Comparison of ENCODE assay signal across 8 mouse cellular contexts in the genomic region with DNA sequence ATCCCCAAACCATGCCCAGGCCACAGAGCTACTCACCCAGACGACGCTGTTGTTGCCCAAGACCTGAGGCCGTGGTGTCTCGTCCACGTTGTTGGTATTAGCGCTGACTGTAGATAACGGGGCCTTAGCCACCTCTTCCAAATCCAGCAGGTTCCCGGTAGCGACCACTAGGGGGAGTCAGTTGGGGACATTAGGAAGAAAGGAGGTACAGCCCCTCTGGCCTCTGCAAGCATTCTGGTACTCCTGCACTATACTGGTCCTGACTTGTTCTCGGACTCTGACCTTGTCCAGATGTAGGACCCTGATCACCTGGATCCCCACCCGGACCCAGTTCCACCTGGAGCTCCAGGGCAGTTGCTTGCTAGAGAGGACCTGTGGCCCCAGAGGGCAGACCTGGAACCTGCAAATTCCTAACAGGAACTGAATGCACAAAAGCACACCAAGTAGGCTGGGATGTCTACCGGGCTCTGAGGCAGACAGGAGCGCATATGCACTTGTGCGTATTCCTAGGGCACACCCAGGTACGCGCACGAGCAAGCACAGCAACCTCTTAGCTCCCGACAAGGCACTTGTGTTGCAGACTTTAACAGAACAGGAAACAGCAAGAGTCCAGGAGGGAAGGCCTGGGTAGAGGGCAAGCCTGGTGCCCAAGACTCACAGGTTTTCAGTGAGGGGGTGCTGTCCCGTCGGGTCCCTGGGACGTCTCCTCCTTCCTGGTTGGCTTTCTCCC. TPM values are rescaled to one million over a fixed set of nuclear protein-coding genes. Genes with fewer than 3 reads are reported as not detected.
DNase-seq lines count a peak whose midpoint lies in the region; ATAC-seq and TF ChIP-seq lines count a peak whose summit lies in the region.

No protein-coding gene starts in this region.

- H3K4me2 ChIP-seq in intestine, embryonic 16.5 days (ENCODE audit: low read depth, low read length), result no peak overlapping the region
- no peak overlapping the region for H3K4me2 ChIP-seq in stomach, embryonic 14.5 days (replicated peaks; ENCODE audit: low read depth, low read length)

- H3K4me3 ChIP-seq in lung, adult 2 months (replicated peaks; ENCODE audit: extremely low read depth, low read depth, low read length), result no peak overlapping the region
- no peak overlapping the region for H3K4me3 ChIP-seq in intestine, embryonic 16.5 days (ENCODE audit: low read length)
- no peak overlapping the region for H3K4me3 ChIP-seq in stomach, embryonic 14.5 days (ENCODE audit: low read depth, low read length)

- H3K9ac ChIP-seq in intestine, embryonic 16.5 days (ENCODE audit: low read depth, low read length), result no peak overlapping the region
- no peak overlapping the region for H3K9ac ChIP-seq in stomach, embryonic 14.5 days (replicated peaks; ENCODE audit: low read depth, low read length)

- 0 out of 2 replicates have a peak, but pooled peaks cover 2% of the 10 kb centered on the region for H3K36me3 ChIP-seq in intestine, embryonic 16.5 days (ENCODE audit: control insufficient read depth, insufficient read depth, low read length)
- H3K36me3 ChIP-seq in stomach, embryonic 14.5 days (ENCODE audit: control insufficient read depth, insufficient read depth, low read length), result peaks cover 11% of the 10 kb centered on the region; the same call in 1 of the 2 replicates

- TF ChIP-seq POLR2A in lung, adult 2 months (IDR thresholded peaks at IDR 0.05; ENCODE audit: borderline replicate concordance, extremely low read depth, low read depth, low read length), result no peak

- no peak overlapping the region for H3K27ac ChIP-seq in intestine, embryonic 16.5 days (ENCODE audit: low read length)
- peak overlapping the region; percentile 28; the same call in 1 of the 2 replicates for H3K27ac ChIP-seq in stomach, embryonic 14.5 days (ENCODE audit: low read length)

- H3K9me3 ChIP-seq in intestine, embryonic 16.5 days (ENCODE audit: control insufficient read depth, low read length), result no peaks in the 10 kb centered on the region
- no peaks in the 10 kb centered on the region for H3K9me3 ChIP-seq in stomach, embryonic 14.5 days (ENCODE audit: control insufficient read depth, low read depth, low read length)

- DNase-seq in lung, adult 2 months, result no peak
- no peak for DNase-seq in lung, adult 18-20 months
- DNase-seq in WW6 (ENCODE audit: low read depth, low spot score), result peak; percentile 78
- DNase-seq in right cerebral cortex, adult 2 months (ENCODE audit: low spot score in 2 of 2), result no peak
- no peak for DNase-seq in cerebellum, adult 9-11 months
- DNase-seq in gastrocnemius, postnatal 25 days, result no peak

- 65% methylated on average over 21 of the region's 21 CpGs for WGBS in lung, adult 2 months
- 70% methylated on average over 21 of the region's 21 CpGs for WGBS in intestine, embryonic 16.5 days
- 63% methylated on average over 21 of the region's 21 CpGs for WGBS in stomach, embryonic 14.5 days

- peak; percentile 62 for TF ChIP-seq CTCF in lung, adult 2 months (IDR thresholded peaks at IDR 0.05; ENCODE audit: insufficient read depth, low read length)

- peaks cover 18% of the 10 kb centered on the region for H3K4me1 ChIP-seq in lung, adult 2 months (ENCODE audit: control insufficient read depth, insufficient read depth, low read length)
- peaks cover 22% of the 10 kb centered on the region for H3K4me1 ChIP-seq in intestine, embryonic 16.5 days (ENCODE audit: control insufficient read depth, insufficient read depth, low read length)
- H3K4me1 ChIP-seq in stomach, embryonic 14.5 days (ENCODE audit: control insufficient read depth, insufficient read depth, low read length), result peaks cover 32% of the 10 kb centered on the region

- ATAC-seq in intestine, embryonic 16.5 days, result 0 out of 2 replicates have a peak, but pooled peaks have one; percentile 12
- no peak for ATAC-seq in stomach, embryonic 14.5 days (ENCODE audit: insufficient number of reproducible peaks, insufficient read depth, low FRiP score, low read depth)

- H3K27me3 ChIP-seq in intestine, embryonic 16.5 days (replicated peaks; ENCODE audit: control insufficient read depth, insufficient read depth, low read length), result no peaks in the 10 kb centered on the region
- no peaks in the 10 kb centered on the region for H3K27me3 ChIP-seq in stomach, embryonic 14.5 days (ENCODE audit: control insufficient read depth, insufficient read depth, low read length)

RNA-seq across cellular contexts. Expression of a gene that starts 18.4 kb away (rescaled TPM):
- polyA plus RNA-seq in lung, adult 2 months (2012; rRNA removed), result 23.3 and 30.6 TPM in 2 replicates
- polyA plus RNA-seq in intestine, embryonic 16.5 days (2015; fragmentation: Nextera tagmentation; extraction: Ambion mirVana), result 19.0 and 19.6 TPM in 2 replicates
- 18.9 and 20.3 TPM in 2 replicates for polyA plus RNA-seq in stomach, embryonic 14.5 days (2014; fragmentation: Nextera tagmentation; extraction: Ambion mirVana)
- 1 to 10 TPM; 3.2 to 5.0 TPM for total RNA-seq in gastrocnemius, postnatal 25 days (2021)

RNA-seq across cellular contexts. Expression of a gene that starts 45.4 kb away (rescaled TPM):
- 14.5 and 15.7 TPM in 2 replicates for polyA plus RNA-seq in lung, adult 2 months (2012; rRNA removed)
- 1.3 and 1.5 TPM in 2 replicates for polyA plus RNA-seq in intestine, embryonic 16.5 days (2015; fragmentation: Nextera tagmentation; extraction: Ambion mirVana)
- polyA plus RNA-seq in stomach, embryonic 14.5 days (2014; fragmentation: Nextera tagmentation; extraction: Ambion mirVana), result 1.7 and 2.5 TPM in 2 replicates
- total RNA-seq in gastrocnemius, postnatal 25 days (2021), result 1 to 10 TPM; 4.1 to 5.1 TPM
